Mouse (Mus musculus) urinary bladder, postnatal 14 days (tissue): Measurements from ENCODE around the gene Npdc1.

Source experiments
- DNase-seq: peaks from one replicate; pipeline ENCODE4 v3.0.0; 2021; ENCODE audit warnings: low spot score

The Npdc1 gene

GRCm38 (mm10) chr2:25430395-25431233 is 31.5 kb downstream of the Npdc1 start:
- DNase-seq, result no peak

- no peak for DNase-seq
Observed at GRCm38 (mm10) chr2:25431308-25431855, 32.2 kb downstream of the Npdc1 start.

- DNase-seq, result no peak
Observed at GRCm38 (mm10) chr2:25432326-25433098, 33.4 kb downstream of the Npdc1 start.

- no peak for DNase-seq
Observed at GRCm38 (mm10) chr2:25433101-25433500, 34.0 kb downstream of the Npdc1 start.

GRCm38 (mm10) chr2:25434292-25434691 is 35.1 kb downstream of the Npdc1 start:
- DNase-seq, result no peak

GRCm38 (mm10) chr2:25436286-25436820 is 37.2 kb downstream of the Npdc1 start:
- DNase-seq, result no peak

GRCm38 (mm10) chr2:25441067-25441466 is 41.9 kb downstream of the Npdc1 start:
- no peak for DNase-seq

- DNase-seq, result no peak
Observed at GRCm38 (mm10) chr2:25442682-25443081, 43.5 kb downstream of the Npdc1 start.

GRCm38 (mm10) chr2:25450853-25451647 is 51.9 kb downstream of the Npdc1 start:
- DNase-seq, result no peak

- no peak for DNase-seq
Observed at GRCm38 (mm10) chr2:25452951-25453350, 53.8 kb downstream of the Npdc1 start.

GRCm38 (mm10) chr2:25456205-25456953 is 57.2 kb downstream of the Npdc1 start, which contains the start of gene Clic3:
Gene Clic3 (plus strand): TSS chr2:25456838.
- DNase-seq, result peak; percentile 57

GRCm38 (mm10) chr2:25457022-25457896 is 58.1 kb downstream of the Npdc1 start:
- no peak for DNase-seq

GRCm38 (mm10) chr2:25458911-25459310 is 59.8 kb downstream of the Npdc1 start:
- DNase-seq, result peak; percentile 83
